In the genomic region with DNA sequence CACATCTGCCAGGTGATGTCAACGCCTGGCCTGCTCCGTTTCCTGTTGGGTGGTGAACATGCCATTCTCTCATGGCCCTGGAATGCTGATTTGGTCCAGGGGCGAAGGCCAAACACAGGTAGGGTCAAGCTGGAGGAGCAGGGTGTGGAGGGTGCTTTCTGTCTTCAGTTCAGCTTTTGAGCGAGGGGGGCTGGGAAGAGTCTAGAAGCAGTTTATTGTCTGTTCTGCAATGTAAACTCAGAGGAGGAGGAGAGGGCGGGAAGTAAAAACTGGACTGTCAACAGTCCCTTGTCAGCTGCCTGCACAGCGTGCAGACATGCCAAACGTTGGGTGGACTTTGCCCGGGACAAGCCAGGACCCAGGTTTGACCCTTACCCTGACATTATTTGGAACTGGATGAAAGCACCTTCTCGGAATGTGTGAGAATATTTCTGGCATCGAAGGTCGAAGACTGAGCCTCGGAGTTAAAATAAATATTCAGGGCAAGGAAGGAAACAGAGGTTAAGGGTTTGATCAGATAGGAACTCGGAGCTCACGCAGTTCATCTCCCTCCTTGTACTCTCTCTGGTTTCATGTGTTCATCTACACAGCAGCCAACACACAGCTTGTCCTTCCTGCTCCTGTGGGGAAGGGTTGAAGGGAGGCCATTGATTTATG, we compare ENCODE assay signal across 8 mouse cellular contexts.
DNase-seq lines count a peak whose midpoint lies in the region; ATAC-seq and TF ChIP-seq lines count a peak whose summit lies in the region.

No protein-coding gene starts in this region.

- peak overlapping the region; percentile 64 for H3K27ac ChIP-seq in heart, adult 2 months
- peak overlapping the region; percentile 87 for H3K27ac ChIP-seq in kidney, embryonic 14.5 days (ENCODE audit: low read depth, low read length)
- peak overlapping the region; percentile 73 for H3K27ac ChIP-seq in lung, embryonic 15.5 days

- no peak for TF ChIP-seq CTCF in heart, adult 2 months (IDR thresholded peaks at IDR 0.05)

- H3K4me2 ChIP-seq in kidney, embryonic 14.5 days (replicated peaks; ENCODE audit: low read depth, low read length): peak overlapping the region; percentile 29; the same call in 1 of the 2 replicates
- peak overlapping the region; percentile 5; the same call in 1 of the 2 replicates for H3K4me2 ChIP-seq in lung, embryonic 15.5 days

- no peak overlapping the region for H3K9ac ChIP-seq in heart, adult 2 months (ENCODE audit: low read depth, low read length)
- H3K9ac ChIP-seq in kidney, embryonic 14.5 days (ENCODE audit: low read depth, low read length): no peak overlapping the region
- H3K9ac ChIP-seq in lung, embryonic 15.5 days: no peak overlapping the region

- no peaks in the 10 kb centered on the region for H3K9me3 ChIP-seq in kidney, embryonic 14.5 days (ENCODE audit: control insufficient read depth, low read length)
- no peaks in the 10 kb centered on the region for H3K9me3 ChIP-seq in lung, embryonic 15.5 days

- TF ChIP-seq EP300 in heart, adult 2 months (IDR thresholded peaks at IDR 0.05; ENCODE audit: insufficient read depth, low read depth, low read length): no peak

- H3K4me3 ChIP-seq in heart, adult 2 months: no peak overlapping the region
- H3K4me3 ChIP-seq in kidney, embryonic 14.5 days (ENCODE audit: low read length): no peak overlapping the region
- H3K4me3 ChIP-seq in lung, embryonic 15.5 days: no peak overlapping the region

- ATAC-seq in CD4-positive, CD25-positive, alpha-beta regulatory T cell, adult 4 months: no peak
- ATAC-seq in kidney, embryonic 14.5 days (ENCODE audit: low FRiP score, low TSS enrichment): peak; percentile 79
- ATAC-seq in lung, embryonic 15.5 days (ENCODE audit: borderline replicate concordance, extremely low read depth, low FRiP score, low TSS enrichment): peak; percentile 85
- no peak for ATAC-seq in megakaryocyte-erythroid progenitor cell, adult 5-6 weeks (replicated peaks; ENCODE audit: low FRiP score, low TSS enrichment, poor library complexity, severe bottlenecking)
- ATAC-seq in erythroblast, adult 5-6 weeks (replicated peaks; ENCODE audit: low FRiP score, poor library complexity, severe bottlenecking): no peak

- no peak for TF ChIP-seq POLR2A in heart, adult 2 months (IDR thresholded peaks at IDR 0.05; ENCODE audit: insufficient read depth, low read depth, low read length)

- peak; percentile 18 for DNase-seq in CD4-positive, CD25-positive, alpha-beta regulatory T cell, adult 2 months (ENCODE audit: low read depth, low spot score)
- peak; percentile 62 to 68 for DNase-seq in heart, adult 2 months
- DNase-seq in urinary bladder, postnatal 14 days (ENCODE audit: low spot score): peak; percentile 70

- H3K79me2 ChIP-seq in heart, adult 2 months (replicated peaks; ENCODE audit: control insufficient read depth, insufficient read depth, low read length): no peaks in the 10 kb centered on the region

- H3K27me3 ChIP-seq in heart, adult 2 months (ENCODE audit: control insufficient read depth, insufficient read depth, low read length): no peaks in the 10 kb centered on the region
- no peaks in the 10 kb centered on the region for H3K27me3 ChIP-seq in kidney, embryonic 14.5 days (ENCODE audit: control insufficient read depth, insufficient read depth, low read length)
- H3K27me3 ChIP-seq in lung, embryonic 15.5 days: no peaks in the 10 kb centered on the region

- H3K4me1 ChIP-seq in heart, adult 2 months (ENCODE audit: control insufficient read depth, insufficient read depth, low read length): peaks cover 20% of the 10 kb centered on the region
- H3K4me1 ChIP-seq in kidney, embryonic 14.5 days (ENCODE audit: control insufficient read depth, insufficient read depth, low read length): peaks cover 30% of the 10 kb centered on the region
- peaks cover 27% of the 10 kb centered on the region for H3K4me1 ChIP-seq in lung, embryonic 15.5 days

- no peaks in the 10 kb centered on the region for H3K36me3 ChIP-seq in heart, adult 2 months (ENCODE audit: control insufficient read depth, insufficient read depth, low read length)
- H3K36me3 ChIP-seq in kidney, embryonic 14.5 days (ENCODE audit: control insufficient read depth, insufficient read depth, low read length): no peaks in the 10 kb centered on the region
- no peaks in the 10 kb centered on the region for H3K36me3 ChIP-seq in lung, embryonic 15.5 days

- 5% methylated on average over 14 of the region's 14 CpGs for WGBS in heart, adult 2 months
- WGBS in kidney, embryonic 14.5 days: 5% methylated on average over 14 of the region's 14 CpGs
- whole genome bisulfite sequencing in lung, embryonic 15.5 days: 3% methylated on average over 14 of the region's 14 CpGs

- intact Hi-C loops in heart, adult 2 months (cut with DNase I): no loop called here

Comparison
In these comparisons a context has a peak if more than half of its experiments do, and no peak if none do; other contexts are left out.
1. DNase-seq: peak in every context shown above with its lines; median percentile 70 in urinary bladder, postnatal 14 days; 65 in heart, adult 2 months; 18 in CD4-positive, CD25-positive, alpha-beta regulatory T cell, adult 2 months.
2. ATAC-seq: peak in kidney, embryonic 14.5 days (single experiment) and lung, embryonic 15.5 days (single experiment); none in CD4-positive, CD25-positive, alpha-beta regulatory T cell, adult 4 months (single experiment), megakaryocyte-erythroid progenitor cell, adult 5-6 weeks (single experiment) and erythroblast, adult 5-6 weeks (single experiment).
3. Peak in every context shown above with its lines, with median percentiles within 50 percentile points of each other: H3K27ac ChIP-seq.